Mouse (Mus musculus) midbrain, embryonic 16.5 days (tissue): ENCODE data around the gene Jade1. TPM values are rescaled to one million over a fixed set of nuclear protein-coding genes. Genes with fewer than 3 reads are reported as not detected.

Source experiments
- ATAC-seq: fragments of 200-750 bp; cut with Nextera tagmentation; 2 replicates; pipeline ENCODE4 v1.8.0; 2017; ENCODE audit warnings: moderate TSS enrichment
- H3K27ac ChIP-seq: fragments of 300-500 bp; sonication (generic); 2 replicates; pipeline ENCODE4 v1.5.1; 2014; ENCODE audit warnings: mild to moderate bottlenecking, low read length, mixed read lengths
- H3K27me3 ChIP-seq: fragments of 300-500 bp; sonication (generic); 2 replicates; pipeline ENCODE4 v1.6.1; 2014; ENCODE audit warnings: low read depth, low read length, mixed read lengths; ENCODE audit not compliant: control insufficient read depth, insufficient read depth
- H3K36me3 ChIP-seq: fragments of 300-500 bp; sonication (generic); 2 replicates; pipeline ENCODE4 v1.6.1; 2014; ENCODE audit warnings: mild to moderate bottlenecking, low read length, moderate library complexity, mixed read lengths; ENCODE audit not compliant: control insufficient read depth, insufficient read depth
- H3K4me1 ChIP-seq: fragments of 300-500 bp; sonication (generic); 2 replicates; pipeline ENCODE4 v1.6.1; 2014; ENCODE audit warnings: mild to moderate bottlenecking, low read length, mixed read lengths; ENCODE audit not compliant: control insufficient read depth, insufficient read depth
- H3K4me2 ChIP-seq: fragments of 300-500 bp; sonication (generic); 2 replicates; pipeline ENCODE4 v1.6.1; 2014; ENCODE audit warnings: mild to moderate bottlenecking, low read length, mixed read lengths
- H3K4me3 ChIP-seq: fragments of 300-500 bp; sonication (generic); 2 replicates; pipeline ENCODE4 v1.5.1; 2014; ENCODE audit warnings: low read depth, mild to moderate bottlenecking, low read length, moderate library complexity, mixed read lengths
- H3K9ac ChIP-seq: fragments of 300-500 bp; sonication (generic); 2 replicates; pipeline ENCODE4 v1.6.1; 2014; ENCODE audit warnings: low read depth, low read length, mixed read lengths
- H3K9me3 ChIP-seq: fragments of 300-500 bp; sonication (generic); replicated peaks from 2 replicates; pipeline ENCODE4 v1.6.1; 2014; ENCODE audit warnings: mild to moderate bottlenecking, low read length, mixed read lengths; ENCODE audit not compliant: control insufficient read depth, poor library complexity, severe bottlenecking
- WGBS: fragments of 180-500 bp; shearing (Covaris S2); extraction: QIAGEN DNeasy Blood & Tissue Kit; methylation state at CpG from one replicate; pipeline ENCODE4 v1.1.7; 2014; 5-methylcytosine and 5-hydroxymethylcytosine counted together
- polyA plus RNA-seq: library from polyadenylated mRNA; unstranded; fragments of >200 nt; fragmentation: Nextera tagmentation; extraction: Ambion mirVana; gene quantifications from 2 replicates; pipeline ENCODE4 v1.2.1, GENCODE M21; 2015

Gene Jade1
- polyA plus RNA-seq, 1 experiment from 2014 or later, result 13.2 TPM

GRCm38 (mm10) chr3:41556451-41557266 lies 1.1 kb downstream of the Jade1 start:
- Histone ChIP-seq H3K4me1 (no peaks in the 10 kb centered on the region), H3K27ac (no peak overlapping the region), H3K4me2 (no peak overlapping the region), H3K27me3 (no peaks in the 10 kb centered on the region), H3K4me3 (no peak overlapping the region), H3K9me3 (no peaks in the 10 kb centered on the region), H3K36me3 (no peaks in the 10 kb centered on the region), H3K9ac (no peak overlapping the region)
- WGBS, result 99% methylated on average over 8 of the region's 11 CpGs
- ATAC-seq, result no peak

- 93% methylated on average over 19 of the region's 19 CpGs for WGBS
- H3K27me3 ChIP-seq, result no peaks in the 10 kb centered on the region; the same call in 1 of the 2 replicates
- no peak for ATAC-seq
- no peaks in the 10 kb centered on the region for H3K4me1 ChIP-seq
- H3K9me3 ChIP-seq, result no peaks in the 10 kb centered on the region
- H3K4me2 ChIP-seq, result no peak overlapping the region
- no peak overlapping the region for H3K9ac ChIP-seq
- no peak overlapping the region for H3K4me3 ChIP-seq
- H3K36me3 ChIP-seq, result no peaks in the 10 kb centered on the region
- H3K27ac ChIP-seq, result no peak overlapping the region
These were observed 1.9 kb downstream of the Jade1 start for GRCm38 (mm10) chr3:41557267-41557995.

- H3K4me3 ChIP-seq, result no peak overlapping the region
- no peak for ATAC-seq
- no peak overlapping the region for H3K9ac ChIP-seq
- H3K4me2 ChIP-seq, result no peak overlapping the region
- H3K27me3 ChIP-seq, result no peaks in the 10 kb centered on the region; the same call in 1 of the 2 replicates
- H3K36me3 ChIP-seq, result no peaks in the 10 kb centered on the region
- H3K4me1 ChIP-seq, result no peaks in the 10 kb centered on the region
- 95% methylated on average over 6 of the region's 6 CpGs for WGBS
- H3K9me3 ChIP-seq, result no peaks in the 10 kb centered on the region
- H3K27ac ChIP-seq, result no peak overlapping the region
These were observed 5.0 kb downstream of the Jade1 start for GRCm38 (mm10) chr3:41560489-41560888.

- H3K27me3 ChIP-seq, result no peaks in the 10 kb centered on the region; the same call in 1 of the 2 replicates
- 95% methylated on average over 5 of the region's 5 CpGs for WGBS
- H3K4me3 ChIP-seq, result no peak overlapping the region
- no peak for ATAC-seq
- H3K9ac ChIP-seq, result no peak overlapping the region
- H3K36me3 ChIP-seq, result no peaks in the 10 kb centered on the region
- H3K27ac ChIP-seq, result no peak overlapping the region
- no peak overlapping the region for H3K4me2 ChIP-seq
- H3K9me3 ChIP-seq, result no peaks in the 10 kb centered on the region
- peaks cover 7% of the 10 kb centered on the region for H3K4me1 ChIP-seq
These were observed 6.3 kb downstream of the Jade1 start for GRCm38 (mm10) chr3:41561787-41562186.

- Histone ChIP-seq H3K27ac (peak overlapping the region; percentile 97), H3K27me3 (no peaks in the 10 kb centered on the region; the same call in 1 of the 2 replicates), H3K4me3 (peak overlapping the region; percentile 85), H3K9ac (peak overlapping the region; percentile 93), H3K4me1 (peaks cover 7% of the 10 kb centered on the region), H3K4me2 (peak overlapping the region; percentile 83), H3K9me3 (no peaks in the 10 kb centered on the region), H3K36me3 (no peaks in the 10 kb centered on the region)
- ATAC-seq, result peak; percentile 54
- under 1% methylated on average over 69 of the region's 81 CpGs for WGBS
These were observed 7.8 kb downstream of the Jade1 start for GRCm38 (mm10) chr3:41563211-41563931.

- H3K4me2 ChIP-seq, result peak overlapping the region; percentile 83
- H3K9me3 ChIP-seq, result no peaks in the 10 kb centered on the region
- peak overlapping the region; percentile 93 for H3K9ac ChIP-seq
- 0 out of 2 replicates have a peak, but pooled peaks have one; percentile 6 for ATAC-seq
- 0% methylated on average over 7 of the region's 7 CpGs for WGBS
- peak overlapping the region; percentile 97 for H3K27ac ChIP-seq
- peak overlapping the region; percentile 85 for H3K4me3 ChIP-seq
- H3K36me3 ChIP-seq, result no peaks in the 10 kb centered on the region
- peaks cover 7% of the 10 kb centered on the region for H3K4me1 ChIP-seq
- H3K27me3 ChIP-seq, result no peaks in the 10 kb centered on the region; the same call in 1 of the 2 replicates
These were observed 8.5 kb downstream of the Jade1 start for GRCm38 (mm10) chr3:41563997-41564396.

- under 1% methylated on average over 44 of the region's 60 CpGs for WGBS
- Histone ChIP-seq H3K27me3 (no peaks in the 10 kb centered on the region; the same call in 1 of the 2 replicates), H3K9me3 (no peaks in the 10 kb centered on the region), H3K4me1 (peaks cover 7% of the 10 kb centered on the region), H3K4me3 (peak overlapping the region; percentile 85), H3K27ac (peak overlapping the region; percentile 97), H3K9ac (peak overlapping the region; percentile 93), H3K36me3 (no peaks in the 10 kb centered on the region), H3K4me2 (peak overlapping the region; percentile 83)
- peak; percentile 63 for ATAC-seq
These were observed 9.1 kb downstream of the Jade1 start for GRCm38 (mm10) chr3:41564471-41565213.

GRCm38 (mm10) chr3:41565410-41565823 lies 9.9 kb downstream of the Jade1 start:
- Histone ChIP-seq H3K4me3 (peak overlapping the region; percentile 85), H3K4me2 (peak overlapping the region; percentile 83), H3K36me3 (no peaks in the 10 kb centered on the region), H3K27me3 (no peaks in the 10 kb centered on the region; the same call in 1 of the 2 replicates), H3K4me1 (peaks cover 7% of the 10 kb centered on the region), H3K27ac (peak overlapping the region; percentile 97), H3K9me3 (no peaks in the 10 kb centered on the region), H3K9ac (peak overlapping the region; percentile 93)
- under 1% methylated on average over 33 of the region's 61 CpGs for WGBS
- peak; percentile 78 for ATAC-seq
